Mouse (Mus musculus): ENCODE results near the gene Kat5.

GRCm38 (mm10) chr19:5638416-5639005, 28.5 kb upstream of the Kat5 start:
- TF ChIP-seq POLR2A (IDR thresholded peaks at IDR 0.05; ENCODE audit: low read depth, low read length) (no peak), CTCF (conservative IDR thresholded peaks at IDR 0.05; ENCODE audit: insufficient read depth, insufficient read length, low read depth, low read length) (no peak)
